Mouse (Mus musculus): ENCODE data around the gene Rnf149. TPM values are rescaled to one million over a fixed set of nuclear protein-coding genes. Genes with fewer than 3 reads are reported as not detected.
A peak's percentile ranks its signal among the peaks of the same experiment; 100 is the strongest.
"Not testable (repeated sequence)": the region's sequence is repeated elsewhere in the genome, so short reads cannot be mapped to it uniquely, and the experiment has no call there.

Gene Rnf149
- 10 to 100 TPM; 29.6 to 29.8 TPM for total RNA-seq (2021)
- long read RNA-seq, transcript Rnf149-201 (7 exons, 2,492 nt): major isoform, 23 of 28 reads
- long read RNA-seq, partial matches to known transcripts: 1 of 28 reads
- long read RNA-seq, other reads (novel, unspliced or antisense): 4 of 28 reads

GRCm38 (mm10) chr1:39577253-39577705 lies at the start of gene Rnf149:
Gene Rnf149 (minus strand): TSS chr1:39577405.
- DNase-seq (ENCODE audit: low spot score in 2 of 2): peak; percentile 95 to 98

GRCm38 (mm10) chr1:39625491-39625890 lies 48.3 kb upstream of the Rnf149 start:
- DNase-seq (ENCODE audit: low spot score in 2 of 2): no peak

DNA sequence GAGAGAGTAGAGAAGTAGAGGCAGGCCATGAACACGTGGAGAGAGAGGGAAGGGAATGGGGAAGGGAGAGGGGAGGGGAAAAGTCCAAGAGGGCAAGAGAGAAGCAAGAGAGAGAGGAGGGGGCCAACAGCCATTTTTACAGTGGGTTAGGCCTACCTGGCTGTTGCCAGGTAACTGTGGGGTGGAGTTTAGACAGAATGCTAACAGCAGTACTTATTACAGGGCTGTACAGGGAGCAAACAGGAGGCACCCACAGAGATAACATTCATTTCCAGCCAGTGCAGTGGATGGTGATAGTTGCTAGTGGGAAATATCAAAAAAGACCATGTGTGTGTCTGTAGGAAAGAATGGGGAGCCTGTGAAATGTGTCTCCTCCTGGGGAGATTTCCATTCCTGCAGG lies 46.5 kb upstream of the Rnf149 start:
- no peak for DNase-seq (ENCODE audit: low spot score in 2 of 2)

DNA sequence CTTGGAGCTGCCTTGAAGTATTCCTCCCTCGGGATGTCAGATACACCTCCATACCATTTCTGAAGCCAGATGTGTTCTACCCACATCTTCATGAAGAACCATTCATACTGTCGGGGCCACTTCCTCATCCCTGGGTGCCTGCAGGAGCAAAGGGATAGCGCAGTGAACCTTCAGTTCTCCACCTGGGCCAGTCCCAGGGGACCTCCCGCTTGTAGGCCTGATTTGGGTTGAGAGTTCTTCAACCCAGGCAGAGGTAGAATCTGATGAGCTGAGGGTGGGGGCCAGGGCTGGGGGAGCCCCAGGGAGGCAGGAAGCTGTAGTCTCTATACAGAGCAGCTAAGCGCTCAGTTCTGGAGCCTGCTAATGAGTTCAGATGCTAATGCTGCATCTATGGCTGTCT lies 45.9 kb upstream of the Rnf149 start:
- no peak for DNase-seq (ENCODE audit: low spot score in 2 of 2)

- no peak for DNase-seq (ENCODE audit: low spot score in 2 of 2)
Measured at GRCm38 (mm10) chr1:39618524-39618923, 41.3 kb upstream of the Rnf149 start.

GRCm38 (mm10) chr1:39615526-39615925 lies 38.3 kb upstream of the Rnf149 start:
- DNase-seq (ENCODE audit: low spot score in 2 of 2): no peak

DNA sequence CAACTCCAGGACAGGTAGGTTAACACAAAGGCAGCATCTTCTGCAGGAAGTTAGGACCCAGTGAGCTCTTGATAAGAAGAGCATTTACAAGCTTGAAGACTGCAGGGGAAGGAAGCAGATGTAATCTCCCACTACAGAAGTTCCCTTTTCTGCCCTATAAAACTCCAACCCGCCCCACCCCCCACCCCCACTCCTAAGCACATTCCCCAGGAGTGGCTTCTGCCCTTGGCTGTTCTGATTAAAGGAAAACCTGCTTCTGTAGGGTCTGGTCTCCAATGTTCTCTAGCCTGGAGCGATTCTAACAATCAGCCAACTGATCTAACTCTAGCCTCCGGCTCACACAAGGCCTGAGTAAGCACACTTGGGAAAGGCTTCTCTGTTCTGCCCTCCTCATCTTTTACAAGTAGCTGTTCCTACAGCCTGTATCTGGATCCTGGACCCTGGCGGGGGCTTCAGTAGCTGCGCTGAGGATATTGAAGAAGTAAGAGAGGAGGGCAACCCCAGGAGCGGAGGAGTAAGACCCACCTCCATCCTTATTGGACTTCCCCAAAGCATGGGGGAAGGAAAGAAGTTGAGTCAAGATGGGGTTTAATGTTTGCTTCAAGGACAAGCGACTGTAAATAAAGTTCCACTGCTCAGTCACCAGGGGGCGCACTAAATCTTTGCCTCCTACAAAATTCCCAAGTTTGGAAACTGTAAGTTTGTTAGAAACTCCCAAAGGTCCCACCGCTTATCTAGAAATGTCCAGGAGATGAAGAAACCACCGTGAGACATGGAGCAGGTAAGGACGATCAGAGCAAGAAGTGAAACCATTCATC lies 37.5 kb upstream of the Rnf149 start:
- peak; percentile 76 for DNase-seq (ENCODE audit: low spot score in 2 of 2)

GRCm38 (mm10) chr1:39613061-39613460 lies 35.9 kb upstream of the Rnf149 start:
- DNase-seq (ENCODE audit: low spot score in 2 of 2): no peak

GRCm38 (mm10) chr1:39612491-39612890 lies 35.3 kb upstream of the Rnf149 start:
- no peak for DNase-seq (ENCODE audit: low spot score in 2 of 2)

GRCm38 (mm10) chr1:39608534-39608933 lies 31.3 kb upstream of the Rnf149 start:
- DNase-seq (ENCODE audit: low spot score in 2 of 2): no peak

DNA sequence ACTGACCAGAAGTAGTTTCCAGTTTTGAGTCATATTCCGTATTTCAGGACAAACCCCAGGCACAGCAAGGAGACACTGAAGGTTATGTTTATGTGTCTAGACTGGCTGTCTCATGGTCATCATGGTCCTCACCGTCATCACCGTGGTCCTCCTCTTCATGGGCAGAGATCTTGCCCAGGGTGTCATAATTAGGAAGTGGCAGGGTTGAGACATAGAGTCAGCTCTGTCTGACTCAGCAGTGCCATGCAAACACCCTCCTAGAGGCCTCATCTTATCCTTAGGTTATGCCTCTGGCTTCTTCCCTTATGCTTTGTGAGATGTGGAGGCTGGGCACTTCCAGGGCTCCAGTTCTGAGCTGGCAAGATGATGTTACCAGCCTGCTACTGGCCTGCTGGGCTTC lies 25.3 kb upstream of the Rnf149 start:
- DNase-seq (ENCODE audit: low spot score in 2 of 2): no peak

- peak; percentile 31 to 39 for DNase-seq (ENCODE audit: low spot score in 2 of 2)
Measured at GRCm38 (mm10) chr1:39598726-39599125, 21.5 kb upstream of the Rnf149 start.

GRCm38 (mm10) chr1:39597135-39597534 lies 19.9 kb upstream of the Rnf149 start:
- DNase-seq (ENCODE audit: low spot score in 2 of 2): not testable (repeated sequence)

DNA sequence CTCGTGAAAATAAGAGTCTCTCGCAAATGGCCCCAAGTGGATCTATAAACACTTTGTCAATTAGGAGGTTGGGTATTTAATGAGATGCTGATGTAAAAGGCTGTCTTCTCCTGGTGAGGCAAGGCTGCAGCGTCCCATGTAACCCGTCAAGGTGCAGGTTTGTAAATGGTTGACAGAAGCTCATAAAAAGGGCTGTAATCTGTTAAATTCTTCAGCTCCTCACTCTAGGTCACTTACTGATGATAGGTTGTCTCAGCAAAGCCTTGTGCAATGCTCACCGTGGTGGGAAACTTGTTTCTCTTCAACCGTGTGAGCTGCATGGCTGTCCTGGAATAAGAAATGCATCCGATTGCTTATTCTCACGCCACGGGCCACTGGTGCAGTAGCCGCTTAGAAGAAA lies 16.6 kb upstream of the Rnf149 start:
- no peak for DNase-seq (ENCODE audit: low spot score in 2 of 2)

DNA sequence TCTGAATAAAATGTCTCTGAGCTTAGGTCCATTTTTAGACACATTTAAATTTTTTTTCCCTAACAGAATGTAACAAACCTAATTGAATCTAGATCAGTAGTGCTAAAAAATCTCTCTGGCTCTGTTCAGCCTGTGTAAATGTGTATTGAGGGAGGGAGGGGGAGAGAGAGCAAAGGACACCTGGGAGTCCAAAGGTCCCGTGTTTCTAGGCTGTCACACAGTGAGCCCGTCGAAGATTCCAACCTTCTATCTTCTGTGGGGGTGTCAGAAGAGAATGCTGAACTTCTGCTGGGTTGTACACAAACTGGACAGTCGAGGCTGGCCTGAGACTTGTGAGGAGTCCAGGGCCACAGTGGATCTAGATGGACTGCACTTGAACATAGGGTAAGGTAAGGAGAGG lies 14.9 kb upstream of the Rnf149 start:
- no peak for DNase-seq (ENCODE audit: low spot score in 2 of 2)

GRCm38 (mm10) chr1:39591557-39591956 lies 14.4 kb upstream of the Rnf149 start:
- not testable (repeated sequence) for DNase-seq (ENCODE audit: low spot score in 2 of 2)

GRCm38 (mm10) chr1:39590193-39590592 lies 13.0 kb upstream of the Rnf149 start:
- DNase-seq (ENCODE audit: low spot score in 2 of 2): no peak

GRCm38 (mm10) chr1:39585416-39585815 lies 8.2 kb upstream of the Rnf149 start:
- DNase-seq (ENCODE audit: low spot score in 2 of 2): no peak

DNA sequence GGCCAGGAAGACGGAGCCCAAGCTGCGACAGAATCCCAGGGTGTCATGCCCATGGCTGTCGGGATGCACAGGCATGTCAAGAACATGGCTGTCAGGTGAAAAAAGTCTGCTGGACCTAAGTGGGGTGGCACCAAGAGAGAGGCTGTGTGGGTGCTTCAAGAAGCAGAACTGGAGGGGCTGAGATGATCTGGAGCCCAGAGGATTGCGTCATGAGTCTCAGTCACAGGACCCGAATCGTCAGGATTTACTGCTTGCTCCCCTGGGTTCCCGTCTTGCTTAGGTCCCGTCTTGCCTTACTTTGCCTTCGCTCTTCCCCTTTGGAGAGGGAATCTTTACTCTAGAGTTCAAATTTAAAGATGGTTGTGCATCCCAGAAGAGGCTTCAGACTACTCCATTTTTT lies 6.0 kb upstream of the Rnf149 start:
- DNase-seq (ENCODE audit: low spot score in 2 of 2): no peak

GRCm38 (mm10) chr1:39581215-39581614 lies 4.0 kb upstream of the Rnf149 start:
- no peak for DNase-seq (ENCODE audit: low spot score in 2 of 2)

GRCm38 (mm10) chr1:39579139-39579538 lies 1.9 kb upstream of the Rnf149 start:
- DNase-seq (ENCODE audit: low spot score in 2 of 2): no peak

GRCm38 (mm10) chr1:39578446-39578845 lies 1.2 kb upstream of the Rnf149 start:
- DNase-seq (ENCODE audit: low spot score in 2 of 2): no peak

Data from layer of hippocampus, postnatal 10 days (tissue).